Mouse (Mus musculus) liver, adult 2 months (tissue): Measurements from ENCODE around the gene 6430550D23Rik.

Experiments used
- CTCF ChIP-seq: fragments of 200-500 bp; IDR thresholded peaks from 2 replicates; pipeline ENCODE4 v1.5.1; 2011; ENCODE audit warnings: low read depth, low read length, control low read depth
- POLR2A ChIP-seq: fragments of 200-500 bp; IDR thresholded peaks from 2 replicates; pipeline ENCODE4 v1.6.1; 2011; ENCODE audit warnings: low read length, control low read depth; ENCODE audit not compliant: insufficient read depth; ENCODE audit errors: extremely low read depth

DNA sequence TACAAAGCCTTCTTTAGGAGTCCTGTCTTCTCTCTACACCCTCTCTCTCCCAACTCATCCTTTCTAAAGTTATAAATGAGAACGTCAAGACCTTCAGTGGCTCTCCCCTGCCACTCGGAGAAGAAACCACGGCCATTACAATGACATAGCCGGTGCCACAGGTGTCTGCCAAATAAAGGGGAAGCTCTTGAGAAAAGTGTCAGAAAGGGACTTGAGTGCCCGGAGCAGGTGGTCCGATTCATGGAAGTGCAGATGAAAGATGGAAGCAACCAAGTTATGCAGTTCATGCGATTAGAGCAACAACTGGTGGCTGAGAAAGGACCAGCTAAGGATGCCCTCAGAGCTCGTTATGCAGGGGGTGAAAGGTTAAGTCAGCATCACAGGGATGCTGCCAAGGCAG is 35.1 kb upstream of the 6430550D23Rik start:
- TF ChIP-seq CTCF (no peak), POLR2A (no peak)
